Comparison of ENCODE assay signal across 12 mouse cellular contexts in the genomic region with DNA sequence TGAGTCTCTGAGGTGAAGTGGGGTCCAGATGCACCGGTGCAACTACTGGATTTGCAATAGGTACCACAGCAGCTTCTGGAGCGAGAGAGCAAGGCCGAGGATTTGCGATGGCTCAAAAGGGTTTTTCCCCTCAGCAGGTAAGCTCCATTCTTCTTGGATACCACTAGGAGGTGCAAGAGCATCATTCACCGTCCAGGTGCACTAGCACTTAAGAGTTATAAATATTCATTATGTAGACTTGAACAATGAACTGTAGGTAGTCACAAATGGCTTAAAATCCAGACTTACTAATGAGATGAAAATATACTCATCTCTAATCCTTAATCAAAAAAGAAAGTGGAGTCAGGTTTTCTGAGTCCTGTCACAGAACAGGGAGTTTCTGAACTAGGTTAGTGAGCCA. TPM values are rescaled to one million over a fixed set of nuclear protein-coding genes. Genes with fewer than 3 reads are reported as not detected.
DNase-seq lines count a peak whose midpoint lies in the region; ATAC-seq and TF ChIP-seq lines count a peak whose summit lies in the region.
"Had no signal": no experiment of that assay in that cellular context is flagged by ENCODE, and none has a peak within 500 bp of the region (broad histone marks: within the 10 kb centered on the region; RNA-seq: fewer than 3 reads in every experiment).

No protein-coding gene starts in this region.

- ATAC-seq in limb, embryonic 11.5 days (ENCODE audit: insufficient number of reproducible peaks, low FRiP score, low TSS enrichment, low read depth), result no peak

- no peak for DNase-seq in gastrocnemius, adult 2 months
- DNase-seq in gastrocnemius, postnatal 36 days, result no peak
- peak; percentile 23 for DNase-seq in limb, embryonic 11.5 days (ENCODE audit: low spot score)
- no peak for DNase-seq in limb, embryonic 10.5 days (ENCODE audit: low spot score)
- peak; percentile 6 for DNase-seq in MEL (ENCODE audit: low read depth, low spot score)
- DNase-seq in kidney, postnatal 36 days, result peak; percentile 40 to 55
- DNase-seq in cerebellum, postnatal 4 days (ENCODE audit: low spot score in 2 of 2), result no peak
- no peak for DNase-seq in gastrocnemius, postnatal 10 days
- DNase-seq: heart, postnatal 14 days; lung, postnatal 14 days; right cerebral cortex, postnatal 14 days had no signal

- peak; percentile 56 for TF ChIP-seq CTCF in gastrocnemius, adult 2 months (IDR thresholded peaks at IDR 0.05)
- TF ChIP-seq CTCF in MEL (IDR thresholded peaks at IDR 0.05 in 2 of 3, conservative IDR thresholded peaks at IDR 0.05 in 1 of 3; ENCODE audit: control insufficient read depth in 1 of 3, insufficient read depth in 1 of 3, low read depth in 2 of 3, low read length in 3 of 3, poor library complexity in 1 of 3, severe bottlenecking in 1 of 3), result peak in 2 of 3 experiments; percentile 6 to 22; a peak in 2 of 6 replicates

- H3K9ac ChIP-seq in limb, embryonic 11.5 days (ENCODE audit: low read length), result no peak overlapping the region
- no peak overlapping the region for H3K9ac ChIP-seq in MEL (ENCODE audit: control insufficient read depth, low read depth, low read length, poor library complexity, severe bottlenecking)

- no peak for TF ChIP-seq POLR2A in MEL (IDR thresholded peaks at IDR 0.05; ENCODE audit: control insufficient read depth in 1 of 2, insufficient read depth in 1 of 2, low read depth in 1 of 2, low read length in 2 of 2, poor library complexity in 1 of 2)

- no peak overlapping the region for H3K27ac ChIP-seq in gastrocnemius, adult 2 months
- H3K27ac ChIP-seq in limb, embryonic 11.5 days (replicated peaks; ENCODE audit: low read depth, low read length), result no peak overlapping the region
- H3K27ac ChIP-seq in limb, embryonic 10.5 days, result no peak overlapping the region
- no peak overlapping the region for H3K27ac ChIP-seq in MEL (ENCODE audit: control insufficient read depth, low read depth, low read length)

- H3K27me3 ChIP-seq in limb, embryonic 11.5 days (ENCODE audit: control insufficient read depth, insufficient read depth, low read length), result no peaks in the 10 kb centered on the region
- H3K27me3 ChIP-seq in limb, embryonic 10.5 days (ENCODE audit: low read depth, poor library complexity, severe bottlenecking), result no peaks in the 10 kb centered on the region
- H3K27me3 ChIP-seq in MEL (ENCODE audit: control insufficient read depth in 1 of 2, insufficient read depth in 2 of 2, low read length in 2 of 2), result no peaks in the 10 kb centered on the region

- no peak for TF ChIP-seq EP300 in MEL (IDR thresholded peaks at IDR 0.05; ENCODE audit: low read depth in 1 of 2, low read length in 2 of 2)

- no peaks in the 10 kb centered on the region for H3K9me3 ChIP-seq in limb, embryonic 11.5 days (ENCODE audit: control insufficient read depth, low read length)
- H3K9me3 ChIP-seq in limb, embryonic 10.5 days (replicated peaks), result no peaks in the 10 kb centered on the region
- H3K9me3 ChIP-seq in MEL (replicated peaks; ENCODE audit: insufficient read depth, low read length), result no peaks in the 10 kb centered on the region

- no peak overlapping the region for H3K4me2 ChIP-seq in limb, embryonic 11.5 days (ENCODE audit: low read depth, severe bottlenecking)

- no peaks in the 10 kb centered on the region for H3K4me1 ChIP-seq in limb, embryonic 11.5 days (ENCODE audit: control insufficient read depth, insufficient read depth, low read length)
- H3K4me1 ChIP-seq in limb, embryonic 10.5 days, result no peaks in the 10 kb centered on the region
- H3K4me1 ChIP-seq in MEL (ENCODE audit: control insufficient read depth in 1 of 2, insufficient read depth in 2 of 2, low read length in 2 of 2), result no peaks in the 10 kb centered on the region

- no peaks in the 10 kb centered on the region for H3K36me3 ChIP-seq in limb, embryonic 11.5 days (ENCODE audit: control insufficient read depth, insufficient read depth, low read length)
- H3K36me3 ChIP-seq in limb, embryonic 10.5 days, result no peaks in the 10 kb centered on the region
- H3K36me3 ChIP-seq in MEL (ENCODE audit: control insufficient read depth in 1 of 2, insufficient read depth in 2 of 2, low read length in 2 of 2), result no peaks in the 10 kb centered on the region

- peak; percentile 15; the same call in 1 of the 2 replicates for TF ChIP-seq RAD21 in MEL (IDR thresholded peaks at IDR 0.05; ENCODE audit: low read depth, low read length)

- WGBS in limb, embryonic 11.5 days, result 20% methylated on average over 5 of the region's 5 CpGs
- 26% methylated on average over 5 of the region's 5 CpGs for WGBS in limb, embryonic 10.5 days

- intact Hi-C loops in gastrocnemius, adult 2 months (cut with DNase I), result no loop called here
- intact Hi-C loops in gastrocnemius, postnatal 36 days (cut with DNase I), result no loop called here

- no peak overlapping the region for H3K4me3 ChIP-seq in gastrocnemius, adult 2 months
- no peak overlapping the region for H3K4me3 ChIP-seq in limb, embryonic 11.5 days (ENCODE audit: low read depth, low read length)
- no peak overlapping the region for H3K4me3 ChIP-seq in limb, embryonic 10.5 days
- no peak overlapping the region for H3K4me3 ChIP-seq in MEL (ENCODE audit: control insufficient read depth in 1 of 2, insufficient read depth in 1 of 2, low read depth in 2 of 2, low read length in 2 of 2)

- H3K79me2 ChIP-seq in MEL (ENCODE audit: control insufficient read depth, insufficient read depth, low read length, poor library complexity), result no peaks in the 10 kb centered on the region

TF ChIP-seq in MEL, 35 proteins besides CTCF, POLR2A, EP300 and RAD21 (continues in another document):
- no peak for TF ChIP-seq SMC3 (IDR thresholded peaks at IDR 0.05; ENCODE audit: low read depth, low read length)
- no peak for TF ChIP-seq GABPA (IDR thresholded peaks at IDR 0.05; ENCODE audit: low read depth, low read length)
- TF ChIP-seq E2F4 (IDR thresholded peaks at IDR 0.05; ENCODE audit: borderline replicate concordance, low read depth, low read length), result no peak
- TF ChIP-seq MAX (IDR thresholded peaks at IDR 0.05; ENCODE audit: low read length), result no peak
- no peak for TF ChIP-seq BHLHE40 (IDR thresholded peaks at IDR 0.05; ENCODE audit: borderline replicate concordance, low read depth, low read length)
- no peak for TF ChIP-seq CHD1 (IDR thresholded peaks at IDR 0.05; ENCODE audit: low read depth, low read length)
- no peak for TF ChIP-seq TAL1 (IDR thresholded peaks at IDR 0.05; ENCODE audit: low read length)
- no peak for TF ChIP-seq MYB (IDR thresholded peaks at IDR 0.05; ENCODE audit: low read depth, low read length)
- no peak for TF ChIP-seq HCFC1 (IDR thresholded peaks at IDR 0.05; ENCODE audit: low read depth, low read length)
- no peak for TF ChIP-seq MAFK (IDR thresholded peaks at IDR 0.05; ENCODE audit: borderline replicate concordance, low read depth, low read length)
- TF ChIP-seq ZMIZ1 (IDR thresholded peaks at IDR 0.05; ENCODE audit: low read depth, low read length), result no peak
- TF ChIP-seq UBTF (IDR thresholded peaks at IDR 0.05; ENCODE audit: borderline replicate concordance, insufficient read depth, low read depth, low read length), result no peak

RNA-seq across cellular contexts. Expression of gene Slc45a2, which starts 8.2 kb away (rescaled TPM):
- total RNA-seq in gastrocnemius, adult 2 months (2021), result not detected
- under 1 TPM in 1 of 2 experiments, not detected in 1; 0.08 TPM for total RNA-seq in gastrocnemius, postnatal 36 days (2021)
- 0.09 TPM in 1 of 2 replicates, not detected in the other for polyA plus RNA-seq in limb, embryonic 11.5 days (2014; fragmentation: Nextera tagmentation; extraction: Ambion mirVana)
- polyA plus RNA-seq in limb, embryonic 10.5 days (2016; fragmentation: Nextera tagmentation; extraction: Ambion mirVana), result 0.05 TPM in 1 of 2 replicates, not detected in the other
- not detected in 2 replicates for total RNA-seq in MEL (2012; rRNA removed)
- polyA plus RNA-seq in MEL (2012; ENCODE audit: insufficient read depth in 1 of 2, insufficient read length in 2 of 2, low read depth in 1 of 2, low replicate concordance in 2 of 2, missing spikeins in 1 of 2), result not detected
- total RNA-seq in gastrocnemius, postnatal 10 days (2021), result not detected
- total RNA-seq: heart, postnatal 14 days; layer of hippocampus, postnatal 14 days had no signal

RNA-seq across cellular contexts. Expression of gene Amacr, which starts 27.2 kb away (rescaled TPM):
- 10 to 100 TPM; 15.5 to 23.3 TPM for total RNA-seq in gastrocnemius, adult 2 months (2021)
- 10 to 100 TPM; 17.2 to 18.0 TPM for total RNA-seq in gastrocnemius, postnatal 36 days (2021)
- polyA plus RNA-seq in limb, embryonic 11.5 days (2014; fragmentation: Nextera tagmentation; extraction: Ambion mirVana), result 16.8 and 18.1 TPM in 2 replicates
- polyA plus RNA-seq in limb, embryonic 10.5 days (2016; fragmentation: Nextera tagmentation; extraction: Ambion mirVana), result 13.3 and 15.9 TPM in 2 replicates
- total RNA-seq in MEL (2012; rRNA removed), result not detected in 2 replicates
- polyA plus RNA-seq in MEL (2012; ENCODE audit: insufficient read depth in 1 of 2, insufficient read length in 2 of 2, low read depth in 1 of 2, low replicate concordance in 2 of 2, missing spikeins in 1 of 2), result not detected
- total RNA-seq in gastrocnemius, postnatal 10 days (2021), result 10 to 100 TPM; 14.0 to 16.9 TPM

RNA-seq across cellular contexts. Expression of gene Rxfp3, which starts 29.0 kb away (rescaled TPM):
- total RNA-seq in gastrocnemius, adult 2 months (2021), result not detected
- not detected for total RNA-seq in gastrocnemius, postnatal 36 days (2021)
- 0.28 and 0.53 TPM in 2 replicates for polyA plus RNA-seq in limb, embryonic 11.5 days (2014; fragmentation: Nextera tagmentation; extraction: Ambion mirVana)
- polyA plus RNA-seq in limb, embryonic 10.5 days (2016; fragmentation: Nextera tagmentation; extraction: Ambion mirVana), result 0.05 and 0.15 TPM in 2 replicates
- not detected in 2 replicates for total RNA-seq in MEL (2012; rRNA removed)
- polyA plus RNA-seq in MEL (2012; ENCODE audit: insufficient read depth in 1 of 2, insufficient read length in 2 of 2, low read depth in 1 of 2, low replicate concordance in 2 of 2, missing spikeins in 1 of 2), result not detected
- total RNA-seq in gastrocnemius, postnatal 10 days (2021), result under 1 TPM; 0.07 TPM

RNA-seq across cellular contexts. Expression of gene Adamts12, which starts 55.8 kb away (rescaled TPM):
- total RNA-seq in gastrocnemius, adult 2 months (2021), result 1 to 10 TPM; 2.7 to 2.8 TPM
- total RNA-seq in gastrocnemius, postnatal 36 days (2021), result 1 to 10 TPM; 4.8 to 6.4 TPM
- polyA plus RNA-seq in limb, embryonic 11.5 days (2014; fragmentation: Nextera tagmentation; extraction: Ambion mirVana), result 1.7 and 1.8 TPM in 2 replicates
- polyA plus RNA-seq in limb, embryonic 10.5 days (2016; fragmentation: Nextera tagmentation; extraction: Ambion mirVana), result 1.0 and 1.6 TPM in 2 replicates
- not detected in 2 replicates for total RNA-seq in MEL (2012; rRNA removed)
- polyA plus RNA-seq in MEL (2012; ENCODE audit: insufficient read depth in 1 of 2, insufficient read length in 2 of 2, low read depth in 1 of 2, low replicate concordance in 2 of 2, missing spikeins in 1 of 2), result not detected
- 10 to 100 TPM; 22.3 to 28.0 TPM for total RNA-seq in gastrocnemius, postnatal 10 days (2021)

RNA-seq across cellular contexts. Expression of gene C1qtnf3, which starts 56.6 kb away (rescaled TPM):
- total RNA-seq in gastrocnemius, adult 2 months (2021), result 1 to 10 TPM in 1 of 2 experiments, under 1 TPM in 1; 0.31 to 1.5 TPM
- total RNA-seq in gastrocnemius, postnatal 36 days (2021), result 1 to 10 TPM; 2.3 to 2.6 TPM
- 4.4 and 5.6 TPM in 2 replicates for polyA plus RNA-seq in limb, embryonic 11.5 days (2014; fragmentation: Nextera tagmentation; extraction: Ambion mirVana)
- polyA plus RNA-seq in limb, embryonic 10.5 days (2016; fragmentation: Nextera tagmentation; extraction: Ambion mirVana), result 1.7 and 3.3 TPM in 2 replicates
- total RNA-seq in MEL (2012; rRNA removed), result not detected in 2 replicates
- not detected for polyA plus RNA-seq in MEL (2012; ENCODE audit: insufficient read depth in 1 of 2, insufficient read length in 2 of 2, low read depth in 1 of 2, low replicate concordance in 2 of 2, missing spikeins in 1 of 2)
- total RNA-seq in gastrocnemius, postnatal 10 days (2021), result 10 to 100 TPM; 46.6 to 59.1 TPM

Comparison
In these comparisons a context has a peak if more than half of its experiments do, and no peak if none do; other contexts are left out.
1. DNase-seq: peak in limb, embryonic 11.5 days (single experiment), MEL (single experiment) and kidney, postnatal 36 days (2 of 2); none in gastrocnemius, adult 2 months (single experiment), gastrocnemius, postnatal 36 days (0 of 2), limb, embryonic 10.5 days (single experiment), cerebellum, postnatal 4 days (0 of 2) and gastrocnemius, postnatal 10 days (single experiment).
2. RNA of gene Amacr, which starts 27.2 kb away (total RNA-seq): 15.5 to 23.3 TPM in gastrocnemius, adult 2 months, 17.2 to 18.0 TPM in gastrocnemius, postnatal 36 days and 14.0 to 16.9 TPM in gastrocnemius, postnatal 10 days; not detected in MEL; every median in the first group is over 10 times any median in the second.